Mouse (Mus musculus) liver, embryonic 16.5 days (tissue): Measurements from ENCODE around the gene Cdkal1. TPM values are rescaled to one million over a fixed set of nuclear protein-coding genes. Genes with fewer than 3 reads are reported as not detected.

Experiments
- ATAC-seq: fragments of 200-750 bp; cut with Nextera tagmentation; 2 replicates; pipeline ENCODE4 v1.8.0; 2017; ENCODE audit warnings: low read depth, mild to moderate bottlenecking, moderate number of reproducible peaks, moderate library complexity
- H3K27ac ChIP-seq: fragments of 300-500 bp; sonication (generic); 2 replicates; pipeline ENCODE4 v1.5.1; 2014; ENCODE audit warnings: mild to moderate bottlenecking, low read length
- H3K27me3 ChIP-seq: fragments of 300-500 bp; sonication (generic); 2 replicates; pipeline ENCODE4 v1.6.1; 2014; ENCODE audit warnings: low read depth, low read length, mixed read lengths; ENCODE audit not compliant: control insufficient read depth, insufficient read depth
- H3K36me3 ChIP-seq: fragments of 300-500 bp; sonication (generic); 2 replicates; pipeline ENCODE4 v1.6.1; 2014; ENCODE audit warnings: mild to moderate bottlenecking; ENCODE audit not compliant: control insufficient read depth, insufficient read depth
- H3K4me1 ChIP-seq: fragments of 300-500 bp; sonication (generic); 2 replicates; pipeline ENCODE4 v1.6.1; 2014; ENCODE audit warnings: low read depth, low read length, mixed read lengths; ENCODE audit not compliant: control insufficient read depth
- H3K4me2 ChIP-seq: fragments of 300-500 bp; sonication (generic); 2 replicates; pipeline ENCODE4 v1.6.1; 2014; ENCODE audit warnings: low read depth, low read length, mixed read lengths
- H3K4me3 ChIP-seq: fragments of 300-500 bp; sonication (generic); 2 replicates; pipeline ENCODE4 v1.5.1; 2014; ENCODE audit warnings: low read depth, mild to moderate bottlenecking, low read length
- H3K9ac ChIP-seq: fragments of 300-500 bp; sonication (generic); 2 replicates; pipeline ENCODE4 v1.6.1; 2014; ENCODE audit warnings: low read depth, low read length
- H3K9me3 ChIP-seq: fragments of 300-500 bp; sonication (generic); replicated peaks from 2 replicates; pipeline ENCODE4 v1.6.1; 2016; ENCODE audit warnings: low read length; ENCODE audit not compliant: control insufficient read depth
- WGBS: fragments of 180-500 bp; shearing (Covaris S2); extraction: QIAGEN DNeasy Blood & Tissue Kit; methylation state at CpG from one replicate; pipeline ENCODE4 v1.1.7; 2014; ENCODE audit not compliant: insufficient replicate concordance; 5-methylcytosine and 5-hydroxymethylcytosine counted together
- polyA plus RNA-seq: library from polyadenylated mRNA; unstranded; fragments of >200 nt; fragmentation: Nextera tagmentation; extraction: Ambion mirVana; gene quantifications from 2 replicates; pipeline ENCODE4 v1.2.1, GENCODE M21; 2015

Gene Cdkal1
- polyA plus RNA-seq, 1 experiment from 2014 or later, result 9.3 TPM

DNA sequence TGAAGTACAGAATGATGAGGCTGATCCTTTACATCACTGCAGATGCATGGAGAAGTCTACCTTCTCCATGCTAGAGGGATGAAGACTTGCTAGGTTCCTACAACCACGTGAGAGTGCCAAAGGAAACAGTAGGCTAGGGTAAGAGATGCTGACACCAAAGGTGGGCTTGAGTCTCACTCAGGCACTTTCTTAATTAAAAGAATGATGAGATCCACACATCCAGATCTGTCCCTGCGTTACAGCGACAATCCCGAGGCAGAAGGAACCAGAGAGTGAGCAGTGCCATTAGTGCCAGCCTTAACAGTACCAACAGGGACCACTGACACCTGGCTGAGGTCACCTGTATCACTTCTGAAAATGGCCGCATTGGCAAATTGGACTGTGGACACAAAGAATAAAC lies 539.2 kb downstream of the Cdkal1 start:
- Histone ChIP-seq H3K9ac (no peak overlapping the region), H3K9me3 (no peaks in the 10 kb centered on the region), H3K36me3 (no peaks in the 10 kb centered on the region), H3K27ac (no peak overlapping the region), H3K4me1 (no peaks in the 10 kb centered on the region), H3K4me2 (no peak overlapping the region), H3K27me3 (no peaks in the 10 kb centered on the region), H3K4me3 (no peak overlapping the region)
- no peak for ATAC-seq
- WGBS, result 62% methylated on average over 5 of the region's 5 CpGs

- no peak overlapping the region for H3K27ac ChIP-seq
- no peak overlapping the region for H3K9ac ChIP-seq
- 41% methylated on average over 2 of the region's 2 CpGs for WGBS
- no peaks in the 10 kb centered on the region for H3K9me3 ChIP-seq
- H3K36me3 ChIP-seq, result no peaks in the 10 kb centered on the region
- no peak overlapping the region for H3K4me3 ChIP-seq
- no peak overlapping the region for H3K4me2 ChIP-seq
- no peak for ATAC-seq
- no peaks in the 10 kb centered on the region for H3K4me1 ChIP-seq
- H3K27me3 ChIP-seq, result no peaks in the 10 kb centered on the region
Observed at GRCm38 (mm10) chr13:29312026-29312425, 543.4 kb downstream of the Cdkal1 start.

- Histone ChIP-seq H3K4me3 (no peak overlapping the region), H3K27me3 (no peaks in the 10 kb centered on the region), H3K4me1 (no peaks in the 10 kb centered on the region), H3K36me3 (no peaks in the 10 kb centered on the region), H3K27ac (no peak overlapping the region), H3K9me3 (no peaks in the 10 kb centered on the region), H3K9ac (no peak overlapping the region), H3K4me2 (no peak overlapping the region)
- WGBS, result 46% methylated on average over 6 of the region's 6 CpGs
- no peak for ATAC-seq
Observed at GRCm38 (mm10) chr13:29307420-29307819, 548.1 kb downstream of the Cdkal1 start.

GRCm38 (mm10) chr13:29292608-29293240 lies 562.8 kb downstream of the Cdkal1 start:
- H3K9me3 ChIP-seq, result no peaks in the 10 kb centered on the region
- no peaks in the 10 kb centered on the region for H3K27me3 ChIP-seq
- 60% methylated on average over 9 of the region's 9 CpGs for WGBS
- H3K9ac ChIP-seq, result no peak overlapping the region
- H3K36me3 ChIP-seq, result no peaks in the 10 kb centered on the region
- no peak overlapping the region for H3K27ac ChIP-seq
- H3K4me1 ChIP-seq, result no peaks in the 10 kb centered on the region
- H3K4me3 ChIP-seq, result no peak overlapping the region
- H3K4me2 ChIP-seq, result no peak overlapping the region
- ATAC-seq, result no peak

GRCm38 (mm10) chr13:29290569-29290968 lies 564.9 kb downstream of the Cdkal1 start:
- Histone ChIP-seq H3K27ac (no peak overlapping the region), H3K9me3 (no peaks in the 10 kb centered on the region), H3K4me1 (no peaks in the 10 kb centered on the region), H3K36me3 (no peaks in the 10 kb centered on the region), H3K27me3 (no peaks in the 10 kb centered on the region), H3K9ac (no peak overlapping the region), H3K4me2 (no peak overlapping the region), H3K4me3 (no peak overlapping the region)
- ATAC-seq, result no peak
- 36% methylated on average over 4 of the region's 4 CpGs for WGBS

DNA sequence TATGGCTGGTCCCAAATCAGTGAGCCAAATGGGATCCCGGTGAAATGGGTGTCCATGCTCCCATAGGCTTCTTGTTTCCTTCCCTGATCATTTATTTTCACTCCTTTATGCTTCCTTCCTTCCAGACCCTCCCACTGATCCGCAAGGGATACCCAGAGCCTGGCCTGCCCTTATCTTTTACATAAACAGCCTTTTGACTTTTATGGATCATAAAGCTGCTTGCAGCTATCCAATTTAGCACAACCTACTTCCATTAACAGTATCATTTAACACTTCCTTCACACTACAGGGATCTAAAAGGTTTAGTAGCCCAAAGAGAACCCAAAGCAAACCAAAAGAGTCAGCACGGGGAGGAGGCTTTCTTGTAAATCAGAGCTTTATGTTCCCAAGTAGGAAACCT lies 570.4 kb downstream of the Cdkal1 start:
- Histone ChIP-seq H3K9me3 (no peaks in the 10 kb centered on the region), H3K27ac (no peak overlapping the region), H3K4me1 (no peaks in the 10 kb centered on the region), H3K9ac (no peak overlapping the region), H3K4me2 (no peak overlapping the region), H3K27me3 (no peaks in the 10 kb centered on the region), H3K36me3 (no peaks in the 10 kb centered on the region), H3K4me3 (no peak overlapping the region)
- WGBS, result 36% methylated on average over 3 of the region's 3 CpGs
- ATAC-seq, result no peak

DNA sequence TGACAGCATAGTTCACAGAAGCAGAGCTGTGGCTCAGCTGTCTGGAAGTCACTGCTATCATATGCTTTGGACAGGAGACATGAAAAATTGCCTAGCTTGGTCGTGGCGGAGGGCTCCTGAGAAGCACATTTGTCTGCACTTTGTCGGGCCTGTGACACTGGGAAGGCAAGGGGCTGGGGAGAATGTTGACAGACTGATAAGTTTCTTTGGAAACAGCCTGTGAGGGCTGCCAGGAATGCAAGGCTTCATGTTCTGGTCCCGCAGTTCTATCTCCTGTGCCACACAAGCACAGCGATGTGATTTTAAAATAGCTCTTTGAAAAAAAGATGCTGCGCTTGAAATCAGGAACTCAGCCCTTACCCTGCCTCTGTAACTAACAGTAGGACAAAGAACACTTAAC lies 573.9 kb downstream of the Cdkal1 start:
- no peaks in the 10 kb centered on the region for H3K4me1 ChIP-seq
- no peak overlapping the region for H3K9ac ChIP-seq
- no peak for ATAC-seq
- H3K9me3 ChIP-seq, result no peaks in the 10 kb centered on the region
- no peak overlapping the region for H3K4me3 ChIP-seq
- H3K27ac ChIP-seq, result no peak overlapping the region
- no peaks in the 10 kb centered on the region for H3K36me3 ChIP-seq
- 52% methylated on average over 6 of the region's 6 CpGs for WGBS
- H3K4me2 ChIP-seq, result no peak overlapping the region
- H3K27me3 ChIP-seq, result no peaks in the 10 kb centered on the region

- Histone ChIP-seq H3K9ac (no peak overlapping the region), H3K4me1 (no peaks in the 10 kb centered on the region), H3K9me3 (no peaks in the 10 kb centered on the region), H3K4me3 (no peak overlapping the region), H3K27me3 (no peaks in the 10 kb centered on the region), H3K27ac (no peak overlapping the region), H3K4me2 (no peak overlapping the region), H3K36me3 (no peaks in the 10 kb centered on the region)
- 55% methylated on average over 4 of the region's 4 CpGs for WGBS
- no peak for ATAC-seq
Observed at GRCm38 (mm10) chr13:29278156-29278555, 577.3 kb downstream of the Cdkal1 start.

GRCm38 (mm10) chr13:29274296-29274695 lies 581.2 kb downstream of the Cdkal1 start:
- Histone ChIP-seq H3K4me1 (no peaks in the 10 kb centered on the region), H3K9me3 (no peaks in the 10 kb centered on the region), H3K9ac (no peak overlapping the region), H3K27ac (no peak overlapping the region), H3K4me3 (no peak overlapping the region), H3K27me3 (no peaks in the 10 kb centered on the region), H3K4me2 (no peak overlapping the region), H3K36me3 (no peaks in the 10 kb centered on the region)
- WGBS, result 70% methylated on average over 11 of the region's 11 CpGs
- ATAC-seq, result no peak
